Mouse (Mus musculus): ENCODE measurements at regions not wholly inside any gene's neighbourhood (a gene's known extent, or its start where the extent isn't known, plus 50 kb on each side); places are given as distances from the start of the nearest gene placed in this dataset.

- DNase-seq (ENCODE audit: inconsistent age in 2 of 2, low spot score in 1 of 2), result no peak
Measured at GRCm38 (mm10) chr14:105643285-105643957, 253.2 kb downstream of the Spry2 start.

DNA sequence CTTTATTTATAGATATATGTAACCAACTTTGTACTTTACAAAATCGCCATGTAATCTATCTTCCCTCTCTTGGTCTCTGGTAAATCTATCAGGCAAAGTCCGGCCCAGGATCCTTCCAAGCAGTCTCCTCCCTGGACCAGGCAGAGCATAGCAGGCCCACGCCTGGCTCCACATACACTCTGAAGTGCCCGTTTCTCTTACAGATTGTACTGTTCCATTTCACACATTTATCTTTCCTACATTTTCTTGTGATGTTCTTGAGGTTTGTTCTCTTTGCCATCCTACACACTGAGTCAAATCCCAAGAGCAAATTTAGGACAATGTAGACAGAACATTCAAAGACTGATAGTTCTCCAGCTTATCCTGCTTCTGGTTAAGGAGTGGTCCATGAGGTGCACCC is 264.3 kb downstream of the Spry2 start:
- DNase-seq (ENCODE audit: inconsistent age in 2 of 2, low spot score in 1 of 2), result no peak

GRCm38 (mm10) chr14:105631681-105632031 is 265.0 kb downstream of the Spry2 start:
- DNase-seq (ENCODE audit: inconsistent age in 2 of 2, low spot score in 1 of 2), result no peak

GRCm38 (mm10) chr14:105630867-105631680 is 265.5 kb downstream of the Spry2 start:
- no peak for DNase-seq (ENCODE audit: inconsistent age in 2 of 2, low spot score in 1 of 2)

DNA sequence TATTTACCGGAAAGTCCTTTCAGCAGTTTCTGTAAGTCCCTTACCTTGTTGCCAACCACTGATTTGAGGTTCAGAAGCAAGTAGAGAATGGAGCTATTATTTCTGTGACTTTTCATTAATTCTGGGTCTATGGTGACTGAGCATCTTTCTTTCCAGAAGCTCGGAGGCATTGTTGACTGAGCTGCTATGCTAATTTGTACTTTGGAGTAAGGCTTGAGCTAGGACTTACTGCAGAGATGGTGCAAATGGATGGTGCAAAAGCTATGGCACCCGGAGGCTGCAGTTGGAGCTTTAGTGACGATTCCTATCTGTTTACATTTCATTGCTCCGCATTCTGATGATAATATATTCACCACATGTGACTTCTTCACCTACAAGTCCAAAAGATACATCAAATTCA is 266.2 kb downstream of the Spry2 start:
- DNase-seq (ENCODE audit: inconsistent age in 2 of 2, low spot score in 1 of 2), result no peak

GRCm38 (mm10) chr14:105628673-105629072 is 267.9 kb downstream of the Spry2 start:
- DNase-seq (ENCODE audit: inconsistent age in 2 of 2, low spot score in 1 of 2), result no peak

DNA sequence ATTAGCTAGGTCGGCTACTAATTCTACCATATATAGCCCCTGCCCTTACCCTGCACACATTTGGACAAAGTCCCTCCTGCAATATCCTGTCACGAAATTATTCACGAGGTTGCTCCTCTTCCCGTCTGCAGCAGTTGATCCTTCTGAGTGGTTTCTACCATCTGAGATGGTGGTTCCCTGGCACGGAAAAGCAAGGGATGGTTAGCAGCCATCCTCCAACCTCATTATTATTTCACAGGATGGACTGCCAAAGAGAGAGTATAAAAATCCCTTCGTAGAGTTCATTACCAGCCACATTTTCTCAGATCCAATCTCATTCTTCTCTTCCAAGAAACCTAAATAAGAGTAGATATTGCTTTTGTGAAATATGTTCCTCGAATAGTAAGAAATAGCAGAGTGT is 272.2 kb downstream of the Spry2 start:
- no peak for DNase-seq (ENCODE audit: inconsistent age in 2 of 2, low spot score in 1 of 2)

DNA sequence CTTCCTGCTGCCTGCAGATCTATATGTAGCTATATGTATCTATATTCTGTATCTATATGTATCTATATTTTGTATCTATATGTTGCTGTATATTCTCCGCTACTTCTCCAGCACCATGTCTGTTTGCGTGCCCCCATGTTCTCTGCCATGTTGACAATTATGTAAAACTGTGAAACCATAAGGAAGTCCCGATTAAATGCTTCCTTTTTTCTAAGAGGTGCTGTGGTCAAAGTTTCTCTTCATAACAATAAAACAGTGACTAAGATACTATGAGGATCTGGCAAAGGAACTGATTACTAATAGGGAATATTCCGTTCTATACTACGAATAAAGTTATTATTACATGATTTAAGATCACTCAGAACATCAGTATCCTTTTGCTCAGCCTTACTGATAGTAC is 274.5 kb downstream of the Spry2 start:
- no peak for DNase-seq (ENCODE audit: inconsistent age in 2 of 2, low spot score in 1 of 2)

DNA sequence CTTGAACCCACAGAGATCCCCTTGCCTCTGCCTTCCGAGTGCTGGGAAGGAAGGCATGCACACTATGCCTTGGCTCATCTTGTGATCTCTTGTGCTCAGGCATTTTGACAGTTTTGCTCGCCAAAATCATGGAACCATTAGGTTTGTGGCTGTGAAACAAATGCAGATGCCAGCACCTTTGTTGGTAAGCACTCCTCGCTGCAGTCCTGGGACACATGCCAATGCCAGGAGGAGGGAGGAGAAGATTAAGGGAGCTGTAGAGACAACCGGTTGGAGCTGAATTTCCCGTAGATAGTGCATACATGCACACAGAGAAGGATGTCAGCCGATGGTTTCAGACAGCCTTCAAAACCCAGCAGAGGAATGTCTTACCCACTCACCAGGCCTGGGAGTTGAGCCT is 275.5 kb downstream of the Spry2 start:
- DNase-seq (ENCODE audit: inconsistent age in 2 of 2, low spot score in 1 of 2), result no peak

GRCm38 (mm10) chr14:105619449-105619848 is 277.2 kb downstream of the Spry2 start:
- no peak for DNase-seq (ENCODE audit: inconsistent age in 2 of 2, low spot score in 1 of 2)

- peak; percentile 11 to 43 for DNase-seq (ENCODE audit: inconsistent age in 2 of 2, low spot score in 1 of 2)
Measured at GRCm38 (mm10) chr14:105615766-105616165, 280.9 kb downstream of the Spry2 start.

DNA sequence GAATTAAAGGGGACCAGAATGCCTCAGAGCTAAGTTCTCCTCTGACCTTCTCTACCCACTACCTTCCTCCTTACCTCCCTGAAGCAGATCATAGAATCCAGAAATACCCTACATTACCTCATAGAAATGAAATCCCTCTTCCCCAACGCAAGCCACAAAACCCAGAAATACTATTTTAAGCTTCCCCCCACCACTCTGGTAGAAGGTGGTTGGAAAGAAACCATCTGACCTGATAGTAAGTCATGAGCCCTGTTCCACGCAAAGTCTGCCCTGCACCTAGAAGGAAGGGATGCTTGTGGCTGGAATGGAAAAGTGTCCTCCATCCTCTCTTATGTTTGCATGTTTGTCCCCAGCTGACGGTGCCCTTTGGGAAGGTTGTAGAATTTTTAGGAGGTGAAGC is 283.8 kb downstream of the Spry2 start:
- no peak for DNase-seq (ENCODE audit: inconsistent age in 2 of 2, low spot score in 1 of 2)

- no peak for DNase-seq (ENCODE audit: inconsistent age in 2 of 2, low spot score in 1 of 2)
Measured at GRCm38 (mm10) chr14:105608804-105609203, 287.8 kb downstream of the Spry2 start.

DNA sequence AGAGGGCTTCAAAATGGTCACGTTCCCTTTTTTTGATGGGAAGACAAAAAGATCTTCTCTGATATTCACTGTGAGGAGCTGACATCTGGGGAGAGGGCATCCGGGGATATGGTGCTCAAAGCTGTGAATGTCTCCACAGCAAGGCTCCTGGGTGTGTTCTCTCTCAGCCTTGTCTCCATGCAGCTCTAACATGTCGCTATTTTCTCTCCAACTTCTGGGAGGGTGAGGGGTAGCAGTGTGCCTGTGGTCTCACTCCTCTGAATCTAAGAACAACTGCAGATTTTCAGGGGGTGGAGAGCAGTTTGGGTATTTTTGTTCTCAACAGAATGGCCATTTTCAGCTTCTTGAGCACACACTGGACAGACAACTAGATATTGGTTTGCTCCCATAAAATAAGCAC is 290.1 kb downstream of the Spry2 start:
- DNase-seq (ENCODE audit: inconsistent age in 2 of 2, low spot score in 1 of 2), result no peak

DNA sequence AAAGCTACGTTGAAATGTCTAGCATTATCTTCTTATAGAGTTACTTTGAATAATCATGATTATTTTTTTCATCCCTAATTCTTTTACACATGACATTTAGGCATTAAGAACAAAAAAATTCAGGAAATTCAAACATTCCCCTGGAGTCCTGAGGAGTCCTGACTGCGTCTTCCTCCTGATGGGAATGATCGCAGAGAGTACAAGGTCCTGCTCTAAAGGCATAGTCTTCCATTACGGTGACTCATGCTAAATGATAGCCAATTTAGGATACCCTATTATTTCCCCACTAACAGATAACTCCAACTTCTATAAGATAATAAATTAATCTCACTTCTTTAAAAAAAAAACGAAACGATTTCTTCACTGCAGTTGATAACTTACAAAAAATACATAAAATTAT is 292.2 kb downstream of the Spry2 start:
- no peak for DNase-seq (ENCODE audit: inconsistent age in 2 of 2, low spot score in 1 of 2)

- no peak for DNase-seq (ENCODE audit: inconsistent age in 2 of 2, low spot score in 1 of 2)
Measured at GRCm38 (mm10) chr14:105603047-105603461, 293.6 kb downstream of the Spry2 start.

GRCm38 (mm10) chr14:105599550-105600453 is 296.8 kb downstream of the Spry2 start:
- no peak for DNase-seq (ENCODE audit: inconsistent age in 2 of 2, low spot score in 1 of 2)

DNA sequence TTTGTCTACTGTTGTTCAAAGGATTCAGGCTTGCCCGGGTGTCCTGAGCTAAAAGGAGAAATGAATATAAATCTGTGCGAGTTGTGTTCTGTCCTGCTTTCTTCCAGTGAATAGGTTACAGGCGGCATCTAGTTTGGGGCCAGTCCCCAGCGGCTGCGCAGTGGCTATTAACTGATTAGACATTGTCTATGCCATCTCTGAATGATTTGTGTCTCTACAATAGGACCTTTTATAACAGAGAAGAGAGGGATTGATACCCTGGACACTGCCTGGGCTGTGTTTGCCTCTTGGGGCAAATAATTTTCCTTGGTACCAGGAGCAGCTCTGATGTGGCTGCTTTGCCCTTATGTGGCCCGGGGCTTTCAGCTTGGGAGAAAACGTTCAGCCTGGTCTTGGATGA is 306.9 kb downstream of the Spry2 start:
- DNase-seq (ENCODE audit: inconsistent age in 2 of 2, low spot score in 1 of 2), result no peak

- DNase-seq (ENCODE audit: inconsistent age in 2 of 2, low spot score in 1 of 2), result no peak
Measured at GRCm38 (mm10) chr14:105589261-105589660, 307.4 kb downstream of the Spry2 start.

DNA sequence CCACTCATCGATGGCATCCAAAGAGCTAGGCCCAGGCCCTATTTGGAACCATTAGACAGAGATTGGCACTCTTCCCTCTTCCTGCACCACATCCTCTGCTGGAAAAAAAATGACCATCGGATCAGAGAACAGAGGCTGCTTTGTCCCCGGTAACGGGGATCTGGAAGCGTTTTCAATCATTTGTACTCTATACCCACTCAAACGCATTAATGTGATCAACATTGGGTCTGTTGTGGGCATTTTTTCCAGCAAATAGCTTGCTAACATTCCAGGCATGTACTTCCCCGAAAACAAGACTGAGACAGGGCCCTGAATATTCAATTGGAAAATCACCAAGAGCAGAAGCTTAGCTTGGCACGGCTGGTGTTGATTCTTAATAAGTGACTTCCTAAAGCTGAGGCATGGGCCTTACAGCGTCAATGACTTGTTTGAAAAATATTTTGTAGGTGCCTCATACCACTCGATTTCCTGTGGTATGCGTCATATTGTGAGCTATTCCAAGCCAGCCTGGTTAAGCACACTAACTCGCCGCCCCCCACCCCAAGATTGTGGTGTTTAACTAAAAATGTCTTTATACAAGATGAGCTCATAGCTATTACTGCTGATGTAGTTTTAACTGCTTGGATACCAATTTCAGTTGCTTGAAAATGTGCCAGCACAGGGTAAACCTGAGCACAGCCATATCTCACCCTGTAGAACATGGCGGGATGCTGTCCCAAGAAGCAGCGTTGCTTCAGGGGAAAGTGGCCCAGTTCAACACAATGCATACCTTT is 308.0 kb downstream of the Spry2 start:
- DNase-seq (ENCODE audit: inconsistent age in 2 of 2, low spot score in 1 of 2), result no peak

DNA sequence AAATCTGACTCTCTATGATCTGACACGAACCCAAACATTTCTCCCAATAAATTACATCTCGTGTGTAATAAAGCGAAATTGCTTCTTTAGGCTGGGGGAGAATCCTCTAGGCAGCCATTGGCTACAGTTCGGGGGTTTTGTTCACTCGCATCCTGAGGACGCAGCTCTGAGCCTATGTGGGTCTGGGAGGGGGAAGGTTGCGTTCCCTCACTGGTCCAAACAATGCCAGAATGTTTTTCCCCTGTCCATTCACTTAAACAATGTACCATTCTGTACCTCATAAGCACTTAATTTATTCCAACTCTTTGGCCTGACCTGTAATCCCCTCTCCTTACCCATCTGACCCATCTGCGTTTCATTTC is 308.6 kb downstream of the Spry2 start:
- DNase-seq (ENCODE audit: inconsistent age in 2 of 2, low spot score in 1 of 2), result no peak
